Mouse (Mus musculus) bone marrow macrophage, adult 2 months (primary cell): ENCODE measurements around the gene Zfp978. TPM values are rescaled to one million over a fixed set of nuclear protein-coding genes. Genes with fewer than 3 reads are reported as not detected.
"Not testable (repeated sequence)": the region's sequence is repeated elsewhere in the genome, so short reads cannot be mapped to it uniquely, and the experiment has no call there.

Experiments
- H3K27ac ChIP-seq: 2 replicates; pipeline ENCODE4 v1.5.1; 2012; ENCODE audit warnings: low read depth, low read length; ENCODE audit not compliant: insufficient read depth
- H3K4me1 ChIP-seq: 2 replicates; pipeline ENCODE4 v1.6.1; 2012; ENCODE audit warnings: low read length; ENCODE audit not compliant: control insufficient read depth, insufficient read depth
- H3K4me3 ChIP-seq: 2 replicates; pipeline ENCODE4 v1.5.1; 2012; ENCODE audit warnings: mild to moderate bottlenecking, low read length, moderate library complexity; ENCODE audit not compliant: insufficient read depth
- CTCF ChIP-seq: IDR thresholded peaks from 2 replicates; pipeline ENCODE4 v1.5.1; 2012; ENCODE audit warnings: low read depth, mild to moderate bottlenecking, low read length, moderate library complexity
- POLR2A ChIP-seq: IDR thresholded peaks from 2 replicates; pipeline ENCODE4 v1.6.1; 2012; ENCODE audit warnings: mild to moderate bottlenecking, low read depth, low read length, borderline replicate concordance
- polyA plus RNA-seq: library from polyadenylated mRNA; stranded (reverse); fragments of >200 nt; gene quantifications from 2 replicates; pipeline ENCODE4 v1.2.4, GENCODE M21; 2012; ENCODE audit not compliant: missing spikeins, insufficient read depth, insufficient read length

The Zfp978 gene
- polyA plus RNA-seq, 1 experiment: not detected

DNA sequence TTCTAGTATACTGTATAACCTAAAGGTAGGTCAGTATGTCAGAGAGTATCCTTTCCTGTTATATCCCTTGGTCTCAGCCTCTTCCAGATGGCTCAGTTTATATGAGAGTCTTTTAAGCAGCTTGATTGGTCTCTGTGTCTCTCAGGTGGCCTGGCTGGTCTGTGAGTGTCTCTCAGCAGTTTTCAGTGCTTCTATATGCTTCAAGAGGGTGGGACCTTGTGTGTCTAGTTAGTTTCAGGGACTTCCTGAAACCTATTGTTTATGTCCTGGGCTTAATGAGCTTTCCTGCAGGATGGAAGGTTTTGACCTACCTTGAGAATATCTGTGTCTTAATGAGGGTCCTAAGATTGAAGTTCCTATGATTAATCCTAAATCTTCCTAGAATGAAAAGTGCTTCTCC lies 69.5 kb downstream of the Zfp978 start:
- no peak overlapping the region for H3K4me3 ChIP-seq
- H3K4me1 ChIP-seq: no peaks in the 10 kb centered on the region
- TF ChIP-seq POLR2A (no peak), CTCF (no peak)
- H3K27ac ChIP-seq: no peak overlapping the region

DNA sequence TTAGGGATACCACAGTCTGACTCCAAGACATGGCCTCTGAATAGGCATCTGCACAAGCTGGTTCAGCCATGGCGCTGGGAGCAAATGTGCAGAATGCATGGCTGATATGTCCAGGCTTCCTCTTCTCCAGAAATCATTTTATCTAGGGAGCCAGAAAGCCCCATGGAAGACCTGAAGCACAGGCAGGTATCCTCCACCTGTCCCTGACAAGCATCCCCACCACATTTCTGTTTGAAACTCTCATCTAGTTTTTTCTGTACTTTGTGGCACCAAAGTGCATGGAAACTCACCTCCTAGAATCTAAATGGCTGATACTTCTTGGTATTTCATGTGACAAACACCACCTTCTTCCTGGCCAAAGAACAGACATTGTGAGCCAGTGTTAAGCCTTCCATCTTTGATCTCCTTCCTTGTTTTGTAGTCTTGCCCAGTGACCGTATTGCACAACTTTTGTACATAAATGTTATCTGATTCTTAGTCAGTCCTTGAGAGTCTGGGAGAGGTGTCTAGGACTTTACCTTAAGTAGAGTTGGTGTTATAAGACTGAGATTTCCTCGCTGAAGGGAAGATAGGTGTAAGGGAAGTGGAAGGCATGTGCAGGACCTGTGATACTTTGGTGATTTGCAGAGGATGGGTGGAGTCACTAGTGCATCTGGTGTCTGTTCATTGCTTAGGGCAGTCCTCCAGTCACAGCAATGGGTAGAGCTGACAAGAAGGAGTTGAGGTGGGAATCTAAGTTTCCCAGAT lies 70.8 kb downstream of the Zfp978 start:
- not testable (repeated sequence) for H3K27ac ChIP-seq, H3K4me1 ChIP-seq, H3K4me3 ChIP-seq

- H3K4me3 ChIP-seq: no peak overlapping the region
- no peaks in the 10 kb centered on the region for H3K4me1 ChIP-seq
- TF ChIP-seq POLR2A (no peak), CTCF (no peak)
- no peak overlapping the region for H3K27ac ChIP-seq
Observed at GRCm38 (mm10) chr4:147432443-147432790, 71.3 kb downstream of the Zfp978 start.

DNA sequence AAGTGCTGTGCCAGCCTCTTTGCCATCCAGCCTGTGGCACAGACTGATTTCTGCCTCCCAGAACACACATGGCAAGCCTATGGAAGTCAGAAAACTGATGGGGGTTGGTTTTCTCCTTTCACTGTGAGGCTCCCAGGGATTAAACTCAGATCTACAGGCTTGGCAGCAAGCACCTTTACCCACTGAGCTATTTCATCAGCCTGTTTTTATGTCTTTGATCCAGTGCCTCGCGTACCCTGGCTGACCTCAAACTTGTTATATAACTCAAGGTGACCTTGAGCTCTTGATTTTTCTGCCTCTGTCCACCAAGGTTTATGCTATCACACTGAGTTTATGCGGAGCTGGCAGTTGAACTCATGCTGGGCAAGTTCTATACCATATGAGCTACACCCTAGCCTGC lies 71.9 kb downstream of the Zfp978 start:
- H3K4me3 ChIP-seq: no peak overlapping the region
- no peaks in the 10 kb centered on the region for H3K4me1 ChIP-seq
- no peak for TF ChIP-seq POLR2A
- no peak for TF ChIP-seq CTCF
- no peak overlapping the region for H3K27ac ChIP-seq

DNA sequence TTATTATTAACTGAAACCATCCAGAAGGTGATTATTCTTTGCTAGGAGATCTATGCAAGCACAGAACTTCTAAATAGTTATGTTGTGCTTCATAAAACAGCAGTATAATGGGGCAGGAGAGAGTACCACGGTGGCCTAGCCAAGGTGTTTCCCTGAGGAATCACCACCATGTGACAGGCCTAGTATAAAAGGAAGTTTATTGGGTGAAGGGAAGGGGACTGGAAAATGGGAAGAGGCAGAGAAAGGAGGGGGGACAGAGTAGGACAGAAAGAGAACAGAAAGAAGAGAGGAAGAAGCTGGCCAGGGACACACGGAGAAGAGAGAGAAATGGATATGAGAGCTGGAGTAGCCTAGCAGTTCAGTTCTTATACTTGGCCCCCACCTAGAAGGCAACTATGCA lies 72.8 kb downstream of the Zfp978 start:
- H3K4me1 ChIP-seq: no peaks in the 10 kb centered on the region
- no peak overlapping the region for H3K27ac ChIP-seq
- no peak overlapping the region for H3K4me3 ChIP-seq
- no peak for TF ChIP-seq CTCF
- TF ChIP-seq POLR2A: no peak

Other genes starting within 250 kb of the Zfp978 start
- gene Zfp991, start 229.3 kb upstream of the Zfp978 start, polyA plus RNA-seq: 34.3 and 38.5 TPM in 2 replicates
- gene Zfp988, start 55.6 kb upstream of the Zfp978 start, polyA plus RNA-seq: not detected in 2 replicates
- 0.73 TPM in 1 of 2 replicates, not detected in the other for gene Zfp982, start 131.1 kb downstream of the Zfp978 start, polyA plus RNA-seq
- 0.56 and 0.72 TPM in 2 replicates for gene Gm16503, start 178.9 kb downstream of the Zfp978 start, polyA plus RNA-seq
- gene Zfp985, start 192.0 kb downstream of the Zfp978 start, polyA plus RNA-seq: 1.4 TPM in 1 of 2 replicates, not detected in the other